Mouse (Mus musculus): ENCODE data around the gene Gm20517.

Gene Gm20517

DNA sequence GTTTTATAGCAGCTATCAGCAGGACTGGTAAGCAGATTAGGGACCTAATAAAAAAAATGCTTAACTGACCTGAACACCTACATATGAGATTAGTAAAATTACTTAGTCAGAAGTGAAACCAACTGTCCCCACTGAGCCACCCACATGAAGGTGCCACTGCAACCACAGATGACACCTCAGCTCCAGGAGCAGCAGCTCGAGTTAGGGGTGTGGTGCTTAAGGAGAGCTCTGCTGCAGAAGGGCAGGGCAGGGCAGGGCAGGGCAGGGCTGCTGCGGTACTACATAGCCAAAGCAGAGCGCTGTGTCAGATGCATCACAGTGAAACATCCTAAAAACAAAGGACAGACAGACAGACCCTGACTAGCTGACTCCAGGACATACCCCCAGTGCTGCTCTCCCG, 71.4 kb downstream of the Gm20517 start:
- no peak for DNase-seq

DNA sequence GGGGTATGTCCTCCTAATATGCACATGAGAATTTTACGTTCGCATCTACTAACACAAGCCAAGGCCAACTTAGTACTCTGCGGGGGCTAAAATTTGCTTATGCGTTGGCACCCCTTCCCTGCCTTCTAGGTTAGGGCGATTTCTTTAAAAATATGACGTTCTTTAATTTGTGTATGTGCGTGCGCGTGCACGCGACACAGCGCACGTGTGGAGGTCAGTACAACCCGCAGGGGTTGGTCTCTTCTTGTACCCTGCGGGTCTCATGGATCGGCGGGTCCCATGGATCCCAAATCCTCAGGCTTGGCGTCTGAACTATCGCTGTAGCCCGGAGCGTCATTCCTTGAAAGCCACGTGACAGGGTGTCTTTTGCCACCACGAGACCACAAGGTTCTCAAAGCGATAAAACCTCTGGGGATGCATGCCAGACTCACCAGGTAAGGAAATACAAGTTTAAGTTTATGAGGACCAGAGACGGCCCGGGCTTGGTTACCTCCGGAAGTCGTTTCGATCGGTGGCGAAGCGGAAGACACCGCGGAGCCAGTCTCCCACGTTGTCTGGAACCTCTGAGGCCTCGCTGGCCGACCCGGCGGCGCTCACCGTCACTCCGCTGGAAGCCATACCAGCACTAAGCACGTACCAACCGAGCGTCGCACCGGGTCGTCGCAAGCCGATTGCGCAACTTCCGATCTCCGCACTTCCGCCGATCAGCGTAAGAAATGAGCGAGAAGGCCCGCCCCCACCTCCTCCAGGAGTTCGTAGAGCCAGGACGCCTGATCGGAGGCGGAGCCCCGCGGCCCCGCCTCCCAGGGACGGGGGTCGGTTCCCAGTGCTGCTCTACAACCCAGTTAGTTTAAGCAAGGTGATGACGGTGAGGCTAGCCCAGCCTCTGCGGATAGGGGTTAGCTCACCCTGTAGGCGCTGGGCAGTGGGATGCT, 76.3 kb downstream of the Gm20517 start:
- DNase-seq = peak; percentile 96

DNA sequence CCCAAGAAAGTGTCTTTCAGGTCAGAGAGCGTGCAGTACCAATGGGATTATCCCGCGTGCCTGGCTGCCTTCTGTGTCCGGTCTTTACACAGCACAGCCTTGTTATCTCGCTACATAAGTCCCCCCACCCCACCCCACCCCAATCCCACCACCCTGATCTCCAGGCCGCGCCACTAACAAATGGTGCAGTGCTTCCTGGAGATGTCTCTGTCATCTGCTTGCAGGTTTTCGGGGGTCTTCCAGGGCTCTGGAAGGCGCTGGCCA, 76.9 kb downstream of the Gm20517 start, which contains the start of gene Tomm6:
Tomm6 (minus strand) TSS at position 43 of the 264 bp plus-strand sequence.
- no peak for DNase-seq

DNA sequence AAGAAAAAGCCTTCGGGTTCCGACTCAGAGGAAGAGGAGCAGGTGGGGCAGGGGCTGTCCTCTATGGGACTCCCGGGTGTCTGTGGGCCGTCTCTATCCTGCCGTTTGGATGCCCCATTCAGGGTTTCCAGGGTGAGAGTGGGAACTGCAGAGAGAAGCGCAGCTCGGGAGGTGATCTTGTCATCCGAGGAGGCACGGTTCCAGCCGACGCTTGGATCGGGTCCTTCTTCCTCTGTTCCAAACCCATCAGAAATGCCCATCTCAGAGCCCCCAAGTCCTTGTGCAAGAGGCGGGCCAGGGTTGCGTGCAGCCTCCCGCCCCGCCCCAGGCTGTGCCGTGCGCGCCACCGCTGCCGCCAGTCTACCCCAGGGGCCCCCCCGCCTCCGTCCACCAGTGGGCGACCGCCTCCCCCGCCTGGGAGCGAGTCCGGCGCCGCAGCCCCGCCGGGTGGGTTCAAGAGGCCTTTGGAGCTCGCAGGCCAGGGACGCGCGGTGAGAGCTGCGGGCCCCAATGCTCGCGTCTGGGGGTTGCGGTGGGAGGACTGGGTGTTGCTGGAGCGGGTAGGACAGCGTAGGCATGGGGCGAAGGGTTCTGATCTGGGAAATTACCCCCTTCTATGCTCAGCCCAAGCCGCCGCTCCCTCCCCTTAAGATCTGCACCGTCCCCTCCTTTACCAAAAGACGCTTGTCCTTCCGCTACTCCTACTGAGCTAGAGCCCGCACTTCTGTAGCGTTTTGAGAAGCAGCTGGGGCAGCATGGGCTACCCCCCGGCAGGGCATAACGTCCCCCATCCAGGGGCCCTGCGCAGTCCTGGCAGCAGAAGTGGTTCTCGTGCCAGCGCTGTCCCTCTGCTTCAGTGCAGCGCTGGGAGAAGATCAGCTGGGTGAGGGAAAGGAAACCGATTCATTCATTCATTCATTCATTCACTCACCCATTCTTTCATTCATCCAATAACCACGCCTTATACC, 77.5 kb downstream of the Gm20517 start, which contains the start of gene Frs3:
Frs3 (plus strand) TSS at position 423 of the 968 bp plus-strand sequence.
- peak; percentile 85 for DNase-seq

DNA sequence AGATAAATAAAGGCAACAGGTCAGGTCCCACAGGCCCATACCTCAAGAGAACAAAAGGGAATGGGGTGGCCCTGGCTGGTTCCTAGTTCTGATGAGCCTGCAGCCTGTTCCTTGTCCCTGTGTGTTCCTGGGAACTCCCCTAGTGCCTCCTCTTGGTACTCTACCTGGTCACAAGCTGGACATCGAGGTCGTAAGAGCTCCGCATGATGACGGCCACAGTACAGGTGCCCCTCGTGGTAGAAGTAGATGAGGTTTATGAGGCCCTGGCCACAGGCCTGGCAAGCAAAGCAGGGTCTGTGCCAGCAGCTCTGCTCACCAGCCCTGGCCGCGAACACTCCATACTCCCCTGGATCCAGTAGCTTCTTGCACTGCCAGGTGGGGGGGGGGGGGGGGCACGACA, 78.5 kb downstream of the Gm20517 start:
- no peak for DNase-seq

DNA sequence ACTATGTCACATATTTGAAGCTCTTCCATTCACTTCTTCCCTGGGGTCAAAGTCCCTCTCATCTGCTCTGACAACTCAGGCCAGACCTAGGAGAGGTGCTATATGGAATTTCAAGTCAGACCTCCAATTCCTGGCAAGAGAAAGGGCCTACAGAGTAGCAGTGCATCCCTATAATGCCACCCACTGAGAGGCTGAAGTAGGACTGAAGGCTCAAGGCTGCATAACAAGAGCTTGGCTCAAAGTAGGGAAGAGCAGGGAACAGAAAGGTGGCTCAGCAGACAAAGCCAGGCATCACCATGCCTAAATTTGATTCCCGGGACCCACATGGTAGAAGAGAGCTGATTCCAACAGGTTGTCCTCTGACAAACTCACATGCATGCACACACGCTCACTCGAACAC, 80.3 kb downstream of the Gm20517 start:
- no peak for DNase-seq

DNA sequence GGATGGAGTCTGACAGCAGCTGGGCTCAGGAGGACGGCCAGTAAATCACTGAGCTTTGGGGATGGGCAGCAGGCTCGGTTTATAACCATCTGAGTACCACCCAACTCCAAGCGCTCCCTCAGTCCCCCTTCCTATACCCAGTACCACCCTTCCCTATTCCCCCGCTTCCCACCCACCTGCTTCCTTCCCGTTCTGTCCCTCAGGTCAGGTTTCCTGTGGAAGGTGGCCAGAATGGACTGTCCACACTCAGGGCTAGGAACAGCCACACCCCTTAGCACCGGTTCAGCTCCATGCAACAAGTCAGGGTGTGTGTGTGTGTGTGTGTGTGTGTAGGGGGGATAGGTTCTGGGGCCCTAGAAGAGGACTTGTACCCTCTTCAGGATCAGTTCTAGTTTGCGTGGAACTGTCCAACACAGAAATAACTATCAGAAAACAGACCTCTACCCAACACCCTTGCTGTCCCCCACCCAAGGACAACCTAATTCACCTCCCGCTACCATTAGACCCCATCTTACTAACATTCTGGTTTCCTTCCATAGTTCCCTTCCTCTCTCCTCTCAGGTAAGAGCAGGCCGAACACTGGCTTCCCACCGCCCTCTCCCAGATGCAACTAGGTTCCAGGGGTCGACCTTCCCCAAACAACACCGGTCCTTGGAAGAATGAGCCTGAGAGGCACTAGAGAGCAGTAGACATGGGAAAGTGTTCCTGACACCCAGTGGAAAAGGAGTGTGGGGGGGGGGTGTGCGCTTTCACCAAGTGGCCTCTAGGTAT, 82.5 kb downstream of the Gm20517 start:
- no peak for DNase-seq

DNA sequence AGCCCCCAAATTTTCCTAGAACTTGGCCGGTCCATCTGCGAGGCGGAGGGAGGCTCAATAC, 82.9 kb downstream of the Gm20517 start, which contains the start of gene Gm21981:
Gm21981 (minus strand) TSS at position 14 of the 61 bp plus-strand sequence.
- DNase-seq = no peak

DNA sequence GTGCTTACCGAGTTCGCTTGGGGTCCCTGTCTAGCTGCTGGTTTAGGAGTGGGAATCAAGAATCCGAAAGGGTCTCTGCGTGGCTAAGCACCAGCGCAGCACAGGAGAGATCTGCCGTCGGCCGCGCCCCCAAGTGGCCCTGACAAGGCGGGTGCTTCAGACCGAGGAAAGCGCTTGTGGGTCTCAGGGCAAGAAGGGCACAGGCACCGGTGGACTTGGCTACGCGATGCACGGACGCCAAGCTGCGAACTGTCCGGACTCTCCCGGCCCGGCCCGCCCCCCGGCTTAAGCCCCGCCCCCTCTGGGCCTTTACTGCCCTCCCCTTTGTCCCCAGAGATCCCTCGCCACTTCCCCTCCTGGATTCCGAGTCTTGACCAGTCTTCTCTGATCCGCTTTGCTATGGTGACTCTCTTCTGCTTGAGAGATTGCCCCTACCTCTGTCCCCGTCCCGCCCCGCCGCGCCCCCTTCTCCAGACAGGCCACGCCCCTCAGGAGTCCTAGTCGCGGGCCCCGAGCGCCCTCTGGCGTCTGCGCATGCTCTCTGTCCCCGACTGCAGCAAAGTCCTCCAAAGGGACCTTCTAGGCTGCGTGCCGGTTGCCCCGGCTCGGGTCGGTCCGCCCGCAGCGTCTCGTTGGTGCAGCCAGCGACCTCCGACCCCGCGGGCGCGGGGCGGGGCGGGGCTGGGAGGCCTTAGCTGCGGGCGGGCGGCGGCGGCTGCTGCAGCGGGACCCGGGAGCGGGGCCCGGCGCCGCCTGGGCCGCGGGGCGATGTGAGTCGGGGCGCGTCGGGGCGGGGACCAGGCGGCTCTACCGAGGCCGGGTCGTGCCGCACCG, 83.3 kb downstream of the Gm20517 start, which contains the start of gene Prickle4:
Prickle4 (minus strand) TSS at position 234 of the 834 bp plus-strand sequence.
- peak; percentile 98 for DNase-seq

DNA sequence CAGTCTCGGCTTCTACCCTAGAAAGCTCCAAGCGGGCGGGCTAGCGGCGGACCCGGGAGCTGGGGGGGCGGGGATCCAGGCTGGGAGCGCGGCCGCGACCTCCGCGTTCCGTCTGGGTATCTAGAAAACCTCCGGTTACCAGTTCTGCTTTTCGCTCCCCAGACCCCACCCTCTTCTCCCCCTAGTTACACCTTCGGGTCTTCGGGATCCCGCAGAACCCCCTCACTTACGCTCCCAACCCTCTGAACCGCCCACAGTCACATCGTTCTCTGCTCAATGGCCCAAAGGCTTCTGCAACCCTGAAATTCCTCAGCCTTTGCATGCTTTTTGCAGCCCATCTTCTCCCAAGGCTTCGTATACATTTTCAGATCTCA, 83.9 kb downstream of the Gm20517 start:
- DNase-seq = no peak

DNA sequence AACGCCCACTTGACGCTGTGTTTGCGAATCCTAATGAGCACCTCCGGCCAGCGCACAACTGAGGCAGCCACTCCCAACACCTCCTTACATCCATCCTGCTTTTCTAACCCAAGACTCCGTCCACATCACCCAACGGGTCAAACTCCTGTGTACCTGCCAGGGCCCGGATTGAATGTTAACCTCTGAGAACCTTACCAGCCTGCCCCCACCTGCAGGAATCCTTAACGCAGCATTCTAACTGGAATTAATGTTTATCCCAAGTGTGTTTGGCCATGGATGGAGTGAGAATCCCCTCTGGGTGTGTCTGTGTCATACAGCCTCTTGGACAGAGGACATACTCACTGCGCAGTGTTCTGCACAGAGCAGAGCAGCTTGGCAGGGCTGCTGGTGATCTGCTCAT, 86.8 kb downstream of the Gm20517 start:
- DNase-seq = no peak

DNA sequence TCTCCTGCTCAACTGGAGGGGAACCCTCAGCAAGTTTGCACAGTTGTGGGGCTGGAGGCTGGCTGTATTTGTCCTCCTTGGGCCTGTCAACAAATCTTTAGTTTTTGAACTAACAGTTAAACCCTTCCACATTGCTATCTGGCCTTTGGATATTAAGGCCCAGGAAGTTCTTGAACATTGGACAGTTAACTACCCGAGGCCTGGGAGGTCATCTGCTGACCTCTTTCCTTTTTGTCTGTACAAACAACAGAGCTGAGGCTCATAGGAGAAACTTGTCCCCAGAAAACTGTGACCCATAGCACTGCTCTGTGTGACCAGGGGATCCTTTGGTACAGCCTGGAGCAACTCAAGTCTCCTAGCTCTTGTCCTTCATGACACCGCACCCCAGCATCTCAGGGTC, 87.7 kb downstream of the Gm20517 start:
- no peak for DNase-seq

DNA sequence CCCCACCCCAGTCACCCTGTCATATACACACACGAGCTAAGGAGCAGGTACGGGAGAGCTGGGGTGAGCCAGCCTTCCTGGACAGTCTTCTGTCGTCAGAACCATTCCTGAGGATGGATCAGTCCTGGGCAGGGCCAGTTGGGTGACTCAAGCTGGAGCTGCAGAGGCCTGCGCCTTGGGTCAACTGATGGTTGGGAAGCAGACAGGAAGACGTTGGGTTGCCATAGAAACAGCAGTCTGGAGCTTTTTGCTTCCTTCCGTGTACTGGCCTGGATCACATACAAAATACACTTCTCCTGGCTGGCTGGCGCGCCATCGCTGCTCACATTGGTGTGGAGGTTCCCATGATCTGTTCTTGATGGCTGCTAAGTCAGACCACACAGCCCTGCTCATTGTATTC, 90.4 kb downstream of the Gm20517 start:
- peak; percentile 16 for DNase-seq

DNA sequence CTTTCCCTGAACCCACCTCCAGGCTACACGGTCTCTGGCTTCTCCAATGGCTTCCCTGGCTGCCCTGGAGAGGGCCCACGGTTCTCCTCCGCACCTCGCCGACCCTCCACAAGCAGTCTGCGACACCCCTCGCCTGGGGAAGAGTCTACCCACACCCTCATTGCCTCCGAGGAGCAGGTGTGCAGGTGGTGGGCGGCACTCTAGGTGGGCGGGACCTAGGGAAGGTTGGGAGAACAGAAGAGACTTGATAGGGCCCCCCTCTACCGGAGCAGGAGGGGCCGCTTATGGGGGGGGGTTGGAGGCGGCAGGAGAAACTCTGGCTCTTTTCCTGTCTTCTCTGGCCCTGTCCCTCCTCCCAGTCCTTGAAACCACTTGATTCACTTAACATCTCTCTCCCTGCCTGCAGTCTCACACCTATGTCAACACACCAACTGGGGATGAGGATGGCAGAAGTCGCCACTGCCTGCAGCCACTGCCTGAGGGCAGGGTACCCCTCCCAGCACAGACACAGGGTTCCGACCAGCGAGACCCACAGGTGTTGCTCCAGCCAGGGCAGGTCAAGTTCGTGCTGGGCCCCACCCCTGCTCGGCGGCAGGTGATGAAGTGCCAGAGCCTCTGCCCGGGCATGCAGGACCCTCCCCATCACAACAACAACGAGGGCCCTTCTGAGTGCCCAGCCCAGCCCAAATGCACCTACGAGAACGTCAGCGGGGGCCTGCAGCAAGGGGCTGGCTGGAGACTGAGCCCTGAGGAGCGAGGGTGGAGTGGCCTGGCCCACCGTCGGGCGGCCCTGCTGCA, 91.4 kb downstream of the Gm20517 start:
- peak; percentile 17 for DNase-seq

DNA sequence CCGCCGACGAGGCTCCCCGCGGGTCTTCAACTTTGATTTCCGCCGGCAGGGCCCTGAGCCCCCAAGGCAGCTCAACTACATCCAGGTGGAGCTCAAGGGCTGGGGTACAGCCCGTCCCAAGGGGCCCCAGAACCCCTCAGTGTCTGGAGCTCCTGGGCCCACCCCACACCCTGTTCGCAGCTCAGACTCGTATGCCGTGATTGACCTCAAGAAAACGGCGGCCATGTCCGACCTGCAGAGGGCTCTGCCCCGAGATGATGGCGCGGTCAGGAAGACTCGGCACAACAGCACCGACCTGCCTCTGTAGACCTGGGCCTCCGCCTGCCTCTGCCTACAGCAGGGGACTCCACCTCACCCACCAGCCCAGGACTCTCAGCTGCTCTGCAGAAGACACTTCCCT, 92.2 kb downstream of the Gm20517 start:
- no peak for DNase-seq

DNA sequence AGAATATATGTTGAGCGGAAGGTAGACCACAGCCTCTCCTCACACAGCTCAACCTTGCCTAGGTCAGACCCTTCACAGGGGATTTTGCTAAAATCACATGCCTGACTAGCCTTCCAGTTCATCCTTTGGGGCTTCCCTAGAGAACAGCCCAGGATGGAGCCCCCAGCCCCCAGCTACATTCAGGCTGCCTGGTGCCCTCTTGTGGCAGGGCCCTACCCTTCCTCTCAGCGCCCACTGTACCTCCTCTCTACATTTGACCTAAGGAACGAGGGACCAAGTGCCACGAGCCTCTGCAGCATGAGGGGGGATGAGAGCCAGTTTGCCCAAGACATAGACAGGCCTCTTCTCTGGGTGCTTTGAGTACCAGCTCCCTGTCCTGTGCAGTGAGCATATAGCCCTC, 93.3 kb downstream of the Gm20517 start:
- no peak for DNase-seq

DNA sequence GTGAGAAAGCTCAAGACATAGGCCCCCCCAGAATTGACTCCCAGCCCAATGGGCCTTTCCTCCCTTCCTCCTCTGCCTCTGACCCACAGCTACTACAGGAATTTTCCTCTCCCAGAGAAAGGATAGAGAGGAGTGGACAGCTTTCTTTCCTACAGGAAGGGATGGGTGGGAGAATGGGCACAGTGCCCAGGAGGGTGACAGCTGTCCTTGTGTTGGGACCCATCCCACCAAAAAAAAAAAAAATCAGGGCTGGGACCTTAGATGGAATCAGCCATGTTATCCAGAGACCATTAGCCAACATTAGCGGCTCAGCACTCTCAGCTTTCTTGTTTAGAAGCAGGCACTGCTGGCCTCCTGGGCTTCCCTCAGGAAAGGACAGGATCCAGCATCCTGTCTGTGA, 94.8 kb downstream of the Gm20517 start:
- DNase-seq = no peak

DNA sequence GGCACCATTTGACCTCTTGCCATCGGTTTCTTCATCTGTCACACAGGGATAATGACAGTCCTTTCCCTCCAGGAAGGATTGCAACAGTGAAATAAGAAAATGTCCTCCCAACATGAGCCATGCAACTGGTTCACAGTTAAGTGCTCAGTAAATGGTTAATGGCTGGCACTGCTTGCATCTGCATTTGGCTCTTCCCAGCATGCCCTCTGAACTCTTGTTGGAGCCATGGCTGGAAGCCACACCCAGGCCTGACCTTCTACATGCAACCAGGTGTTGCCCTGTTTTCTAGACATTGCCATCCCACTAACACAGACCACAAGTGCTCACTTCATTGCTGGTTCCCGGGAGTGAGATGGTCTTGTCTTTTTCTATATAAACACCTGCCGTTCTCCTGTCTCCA, 96.6 kb downstream of the Gm20517 start:
- DNase-seq = no peak

DNA sequence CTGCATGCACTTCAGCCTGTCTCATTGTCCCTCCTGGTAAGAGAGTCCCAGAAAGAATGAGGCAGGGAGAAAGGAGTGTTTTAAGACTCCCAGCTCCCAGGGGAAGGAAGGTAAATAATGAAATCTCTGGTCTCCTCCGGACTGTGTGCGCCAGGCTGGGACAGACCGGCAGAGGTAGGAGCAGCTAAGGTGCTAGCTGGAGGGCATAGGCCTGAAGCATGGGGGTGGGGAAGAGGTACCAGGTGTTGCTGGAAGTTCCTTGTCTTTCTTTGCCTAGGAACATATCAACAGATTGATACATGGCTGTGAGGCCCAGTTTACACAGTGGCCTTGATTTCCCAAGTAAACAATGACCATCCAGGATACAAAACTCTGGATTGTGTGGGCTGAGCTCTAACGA, 97.6 kb downstream of the Gm20517 start:
- no peak for DNase-seq

DNA sequence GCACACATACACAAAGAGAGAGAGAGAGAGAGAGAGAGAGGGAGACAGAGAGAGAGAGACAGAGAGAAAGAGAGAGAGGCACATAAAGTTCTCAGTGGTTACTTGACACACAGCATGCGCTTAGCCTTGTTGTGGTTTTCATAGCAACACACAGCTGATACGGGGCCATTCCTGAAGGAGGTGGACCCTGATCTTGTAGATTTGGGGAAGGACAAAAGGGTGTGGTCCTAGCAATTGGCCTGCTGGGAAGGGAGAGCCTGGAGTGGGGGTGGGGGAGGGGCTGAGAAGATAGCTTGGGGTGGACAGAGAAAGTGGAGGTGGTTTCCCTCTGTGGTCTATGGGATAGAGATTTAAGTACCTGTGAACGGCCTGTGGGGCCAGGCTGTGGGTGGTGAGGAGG, 98.6 kb downstream of the Gm20517 start:
- no peak for DNase-seq

DNA sequence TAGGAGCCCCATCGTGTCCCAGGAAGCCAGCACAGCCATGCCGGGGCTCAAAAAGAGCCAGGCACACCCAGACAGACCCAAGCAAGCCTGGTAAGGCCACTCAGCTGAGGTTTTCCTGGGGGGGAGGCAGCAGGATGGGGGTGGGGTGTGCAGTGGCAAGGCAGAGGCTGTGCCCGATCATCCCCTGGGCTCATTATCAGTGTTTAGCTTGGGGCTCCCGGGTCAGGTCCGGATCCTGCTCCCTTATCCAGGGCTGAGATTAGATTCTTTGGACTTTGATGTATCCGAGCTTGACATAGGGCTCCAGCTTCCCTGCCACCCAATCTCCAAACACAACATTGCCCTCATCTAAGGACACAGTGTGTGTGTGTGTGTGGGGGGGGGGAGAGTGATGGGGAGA, 100.5 kb downstream of the Gm20517 start:
- no peak for DNase-seq
